Mouse (Mus musculus): ENCODE results near the gene Prop1. TPM values are rescaled to one million over a fixed set of nuclear protein-coding genes. Genes with fewer than 3 reads are reported as not detected.

The Prop1 gene
- not detected in 2 replicates for polyA plus RNA-seq (2015; fragmentation: Nextera tagmentation; extraction: Ambion mirVana)

DNA sequence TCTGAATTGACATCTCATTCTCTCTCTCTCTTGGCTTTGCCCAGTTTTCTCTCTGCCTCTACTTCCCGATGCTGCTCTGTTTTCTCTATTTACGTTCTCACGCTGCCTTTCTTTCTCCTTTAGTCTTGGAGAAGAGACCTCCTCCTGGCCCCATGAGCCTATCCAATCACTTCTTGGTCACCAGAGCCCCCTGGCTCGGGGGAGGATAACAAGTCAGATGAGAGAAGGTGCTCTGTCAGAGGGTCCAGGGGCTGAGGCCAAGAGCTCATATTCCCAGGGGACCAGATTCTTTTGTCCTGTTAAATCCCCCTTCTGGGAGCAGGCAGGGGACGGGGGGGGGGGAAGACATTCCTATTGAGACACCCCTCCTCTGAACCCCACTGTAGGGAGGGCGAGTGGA, at the start of gene Prop1:
Gene Prop1, minus strand, starts transcription at position 101 of the 400 bp plus-strand sequence.

DNA sequence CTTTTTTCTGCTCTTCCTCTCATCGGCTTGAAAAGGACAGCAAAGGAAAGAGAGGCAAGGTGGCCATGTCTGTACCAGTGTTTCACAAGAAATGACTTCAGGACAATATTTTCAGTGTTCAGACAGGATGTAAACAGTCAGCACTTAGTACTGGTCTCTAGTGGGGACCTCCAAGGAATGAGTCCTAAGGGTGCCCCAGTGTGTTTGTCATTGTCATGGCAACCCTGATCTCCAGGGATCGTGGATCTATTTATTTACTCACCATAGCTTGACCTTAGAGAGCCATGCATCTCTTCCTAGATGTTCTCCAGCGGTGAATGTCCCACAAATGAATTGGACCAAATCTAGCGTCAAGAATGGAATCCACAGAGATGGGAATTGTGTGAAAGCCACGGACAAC, 49.7 kb upstream of the Prop1 start, which contains the start of gene Olfr51:
Gene Olfr51, plus strand, starts transcription at position 301 of the 400 bp plus-strand sequence.

DNA sequence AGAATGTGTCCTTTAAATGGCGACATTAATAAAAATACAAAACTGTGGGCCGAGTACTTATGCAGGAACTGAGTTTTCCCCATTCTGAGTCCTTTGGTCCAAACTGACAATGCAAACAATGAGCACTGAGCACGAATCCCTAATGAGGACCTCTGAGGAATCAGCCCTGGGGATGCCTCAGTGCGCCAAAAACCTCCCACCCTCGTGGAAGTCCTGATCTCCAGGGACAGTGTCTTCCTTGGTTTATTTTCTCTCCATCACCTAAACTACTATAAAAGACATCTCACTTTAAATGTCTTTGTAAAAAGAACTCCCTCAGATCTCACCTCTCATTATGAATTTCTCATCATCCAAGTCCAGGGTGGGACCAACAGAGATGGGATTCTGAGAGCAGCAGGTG, 28.1 kb upstream of the Prop1 start, which contains the start of gene Olfr1377:
Gene Olfr1377, plus strand, starts transcription at position 301 of the 400 bp plus-strand sequence.

DNA sequence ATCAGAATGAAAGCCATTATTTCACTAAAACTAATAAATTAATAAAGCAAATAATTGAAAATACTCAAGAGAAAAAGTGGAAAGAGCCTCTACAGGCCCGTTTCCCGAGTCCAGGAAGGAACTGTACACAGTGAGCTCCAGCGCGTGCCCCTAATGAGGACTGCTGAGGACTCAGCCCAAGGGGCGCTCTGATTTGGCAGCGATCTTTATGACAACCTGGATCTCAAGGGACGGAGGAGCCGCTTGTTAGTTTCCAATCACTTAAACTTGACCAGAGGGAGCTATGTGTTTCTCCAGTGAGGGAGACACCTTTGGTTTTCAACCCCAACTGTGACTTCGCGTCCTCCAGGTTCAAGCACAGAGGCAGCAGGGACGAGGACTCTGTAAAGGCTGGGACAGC, 12.7 kb upstream of the Prop1 start, which contains the start of gene Olfr1378:
Gene Olfr1378, plus strand, starts transcription at position 301 of the 400 bp plus-strand sequence.

DNA sequence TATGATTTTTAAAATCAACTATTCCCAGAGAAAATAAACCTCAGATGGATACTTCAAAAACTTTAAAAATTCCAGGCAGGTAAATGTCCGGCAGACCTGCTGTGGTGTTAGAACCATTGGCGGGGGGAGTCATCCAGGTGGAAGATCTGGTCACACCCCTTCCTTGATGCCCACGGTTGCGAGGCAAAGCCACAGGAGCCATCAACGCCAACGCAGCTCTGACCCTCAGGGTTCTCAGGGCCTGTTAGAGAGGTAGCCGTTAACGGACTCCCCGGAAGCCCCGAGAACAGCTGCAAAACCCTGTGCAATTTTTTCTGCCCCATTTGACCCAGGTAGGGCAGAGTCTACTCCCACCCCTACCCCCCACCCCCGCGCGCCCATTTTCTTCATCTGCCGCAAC, 10.1 kb downstream of the Prop1 start, which contains the start of gene 4933414I15Rik:
Gene 4933414I15Rik, minus strand, starts transcription at position 260 of the 400 bp plus-strand sequence.

DNA sequence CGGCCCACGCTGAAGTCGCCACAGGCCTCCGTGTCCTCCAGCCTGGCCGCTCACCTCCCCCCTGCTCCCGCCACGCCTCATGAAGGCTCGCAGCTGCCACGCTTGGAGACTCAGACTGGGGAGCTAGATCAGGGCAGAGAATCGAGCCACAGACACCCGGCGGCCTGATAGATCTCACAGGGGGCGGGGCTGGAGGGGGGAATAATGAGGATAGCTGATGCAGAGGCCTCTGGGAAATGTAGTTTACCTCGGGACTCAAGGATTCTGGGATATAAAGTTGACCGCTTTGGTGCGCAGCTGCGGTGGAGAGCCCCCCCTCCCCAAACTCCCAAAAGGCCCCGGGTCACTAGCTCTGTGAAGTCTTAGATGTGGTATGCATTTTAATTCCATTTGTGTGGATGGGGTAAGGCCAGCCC, 22.1 kb downstream of the Prop1 start, which contains the start of gene Zfp354b:
Gene Zfp354b, minus strand, starts transcription at position 183 of the 416 bp plus-strand sequence.

DNA sequence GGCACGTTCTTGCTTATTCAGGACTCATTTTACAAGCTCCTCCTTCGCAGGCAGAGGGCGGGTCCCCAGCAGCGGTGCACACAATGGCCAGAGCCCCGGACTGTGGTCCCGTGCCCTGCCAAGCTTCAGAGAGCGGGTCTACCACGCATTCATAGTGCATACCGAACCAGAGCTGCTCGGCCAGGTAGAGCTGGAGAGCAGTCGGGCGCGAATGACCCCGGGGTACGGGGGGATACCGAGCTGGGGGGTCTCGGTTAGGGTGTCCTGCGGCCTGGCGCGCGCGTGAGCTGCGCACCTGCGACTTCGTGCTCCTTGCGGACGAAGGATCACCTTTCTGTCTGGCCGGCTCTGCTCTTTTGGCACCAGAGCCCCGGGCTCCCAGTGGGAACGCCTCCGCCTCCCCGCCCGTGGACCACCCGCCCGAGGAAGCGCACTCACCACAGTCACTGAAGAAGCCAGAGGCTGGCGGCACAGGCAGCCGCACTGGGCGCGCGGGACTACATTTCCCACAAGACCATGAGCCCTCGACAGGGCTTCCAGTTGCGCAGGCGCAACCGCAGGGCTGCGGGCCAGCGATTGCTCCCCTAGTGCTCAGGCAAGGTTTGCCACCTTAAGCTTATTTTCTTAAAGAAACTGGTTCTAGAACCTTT, 37.8 kb downstream of the Prop1 start, which contains the start of gene Zfp2:
Gene Zfp2, minus strand, starts transcription at position 495 of the 650 bp plus-strand sequence.

Other genes with a start within 250 kb of the Prop1 start
- 7.7 and 7.9 TPM in 2 replicates for gene Zfp354c, start 126.0 kb downstream of the Prop1 start, polyA plus RNA-seq (2015; fragmentation: Nextera tagmentation; extraction: Ambion mirVana)
- 0.63 and 0.91 TPM in 2 replicates for gene Zfp879, start 112.2 kb downstream of the Prop1 start, polyA plus RNA-seq (2015; fragmentation: Nextera tagmentation; extraction: Ambion mirVana)
- not detected in 2 replicates for gene Grm6, start 103.1 kb downstream of the Prop1 start, polyA plus RNA-seq (2015; fragmentation: Nextera tagmentation; extraction: Ambion mirVana)
- gene Zfp454, start 66.1 kb downstream of the Prop1 start, polyA plus RNA-seq (2015; fragmentation: Nextera tagmentation; extraction: Ambion mirVana) = 1.4 and 2.1 TPM in 2 replicates
- gene Zfp2, start 37.6 kb downstream of the Prop1 start, polyA plus RNA-seq (2015; fragmentation: Nextera tagmentation; extraction: Ambion mirVana) = 2.6 and 4.4 TPM in 2 replicates
- 1.0 and 1.2 TPM in 2 replicates for gene Zfp354b, start 22.1 kb downstream of the Prop1 start, polyA plus RNA-seq (2015; fragmentation: Nextera tagmentation; extraction: Ambion mirVana)
- gene 4933414I15Rik, start 10.0 kb downstream of the Prop1 start, polyA plus RNA-seq (2015; fragmentation: Nextera tagmentation; extraction: Ambion mirVana) = not detected in 2 replicates
- not detected in 2 replicates for gene Olfr1378, start 12.8 kb upstream of the Prop1 start, polyA plus RNA-seq (2015; fragmentation: Nextera tagmentation; extraction: Ambion mirVana)
- not detected in 2 replicates for gene Olfr1377, start 28.2 kb upstream of the Prop1 start, polyA plus RNA-seq (2015; fragmentation: Nextera tagmentation; extraction: Ambion mirVana)
- gene Olfr51, start 49.8 kb upstream of the Prop1 start, polyA plus RNA-seq (2015; fragmentation: Nextera tagmentation; extraction: Ambion mirVana) = not detected in 2 replicates
- not detected in 2 replicates for gene Olfr54, start 60.5 kb upstream of the Prop1 start, polyA plus RNA-seq (2015; fragmentation: Nextera tagmentation; extraction: Ambion mirVana)
- not detected in 2 replicates for gene Olfr1375, start 94.3 kb upstream of the Prop1 start, polyA plus RNA-seq (2015; fragmentation: Nextera tagmentation; extraction: Ambion mirVana)
- gene Zfp354a, start 105.5 kb upstream of the Prop1 start, polyA plus RNA-seq (2015; fragmentation: Nextera tagmentation; extraction: Ambion mirVana) = 4.1 TPM in 2 replicates

Measured in skeletal muscle tissue, postnatal 0 days (tissue).